Mouse (Mus musculus): ENCODE measurements around the gene Ctsg. TPM values are rescaled to one million over a fixed set of nuclear protein-coding genes. Genes with fewer than 3 reads are reported as not detected.

The Ctsg gene
- polyA plus RNA-seq, 3 experiments from 2014 or later: not detected

Other genes starting within 250 kb of the Ctsg start
- under 1 TPM in 1 of 3 experiments, not detected in 2; 0.04 TPM for gene Nynrin, start 248.6 kb downstream of the Ctsg start, polyA plus RNA-seq (2017; shearing (Covaris generic))
- under 1 TPM in 1 of 3 experiments, not detected in 2; 0.11 TPM for gene Cbln3, start 218.2 kb downstream of the Ctsg start, polyA plus RNA-seq (2017; shearing (Covaris generic))
- gene Khnyn, start 217.6 kb downstream of the Ctsg start, polyA plus RNA-seq (2017; shearing (Covaris generic)): 10 to 100 TPM; 10.5 to 13.1 (median 12.8) TPM
- 100 to 1,000 TPM in 1 of 3 experiments, 10 to 100 TPM in 2; 76.4 to 107 (median 93.3) TPM for gene Sdr39u1, start 202.3 kb downstream of the Ctsg start, polyA plus RNA-seq (2017; shearing (Covaris generic))
- gene Cma1, start 157.9 kb downstream of the Ctsg start, polyA plus RNA-seq (2017; shearing (Covaris generic)): not detected
- gene Cma2, start 151.6 kb downstream of the Ctsg start, polyA plus RNA-seq (2017; shearing (Covaris generic)): not detected
- gene Mcpt1, start 84.6 kb downstream of the Ctsg start, polyA plus RNA-seq (2017; shearing (Covaris generic)): not detected
- gene Mcpt9, start 72.1 kb downstream of the Ctsg start, polyA plus RNA-seq (2017; shearing (Covaris generic)): not detected
- gene Mcpt2, start 60.5 kb downstream of the Ctsg start, polyA plus RNA-seq (2017; shearing (Covaris generic)): not detected
- not detected for gene Mcpt4, start 40.3 kb downstream of the Ctsg start, polyA plus RNA-seq (2017; shearing (Covaris generic))
- gene Mcpt8, start 17.3 kb downstream of the Ctsg start, polyA plus RNA-seq (2017; shearing (Covaris generic)): not detected
- not detected for gene Gzme, start 18.1 kb upstream of the Ctsg start, polyA plus RNA-seq (2017; shearing (Covaris generic))
- not detected for gene Gzmd, start 30.0 kb upstream of the Ctsg start, polyA plus RNA-seq (2017; shearing (Covaris generic))
- gene Gzmg, start 57.0 kb upstream of the Ctsg start, polyA plus RNA-seq (2017; shearing (Covaris generic)): not detected
- not detected for gene Gzmn, start 72.0 kb upstream of the Ctsg start, polyA plus RNA-seq (2017; shearing (Covaris generic))
- gene Gzmf, start 108.8 kb upstream of the Ctsg start, polyA plus RNA-seq (2017; shearing (Covaris generic)): not detected
- gene Gzmc, start 132.1 kb upstream of the Ctsg start, polyA plus RNA-seq (2017; shearing (Covaris generic)): 1 to 10 TPM; 3.0 to 5.8 (median 4.6) TPM
- 100 to 1,000 TPM in 1 of 3 experiments, 10 to 100 TPM in 2; 13.5 to 296 (median 19.9) TPM for gene Gzmb, start 159.7 kb upstream of the Ctsg start, polyA plus RNA-seq (2017; shearing (Covaris generic))